Mouse (Mus musculus): ENCODE results near the gene Eepd1. TPM values are rescaled to one million over a fixed set of nuclear protein-coding genes. Genes with fewer than 3 reads are reported as not detected.

Gene Eepd1
- total RNA-seq, 2 experiments from 2014 or later: 7.4 to 16.9 TPM

- no peak for ATAC-seq (ENCODE audit: poor library complexity, severe bottlenecking)
Measured at GRCm38 (mm10) chr9:25527359-25528038, 46.2 kb downstream of the Eepd1 start.

- no peak for ATAC-seq (ENCODE audit: poor library complexity, severe bottlenecking)
Measured at GRCm38 (mm10) chr9:25531627-25532026, 50.3 kb downstream of the Eepd1 start.

GRCm38 (mm10) chr9:25532105-25532504 is 50.8 kb downstream of the Eepd1 start:
- peak; percentile 49 for ATAC-seq (ENCODE audit: poor library complexity, severe bottlenecking)

- no peak for ATAC-seq (ENCODE audit: poor library complexity, severe bottlenecking)
Measured at GRCm38 (mm10) chr9:25535487-25535886, 54.1 kb downstream of the Eepd1 start.

GRCm38 (mm10) chr9:25539461-25539860 is 58.1 kb downstream of the Eepd1 start:
- no peak for ATAC-seq (ENCODE audit: poor library complexity, severe bottlenecking)

GRCm38 (mm10) chr9:25541355-25541754 is 60.0 kb downstream of the Eepd1 start:
- peak; percentile 95 for ATAC-seq (ENCODE audit: poor library complexity, severe bottlenecking)

- no peak for ATAC-seq (ENCODE audit: poor library complexity, severe bottlenecking)
Measured at GRCm38 (mm10) chr9:25545212-25545611, 63.9 kb downstream of the Eepd1 start.

- ATAC-seq (ENCODE audit: poor library complexity, severe bottlenecking): peak; percentile 45
Measured at GRCm38 (mm10) chr9:25549130-25550060, 68.0 kb downstream of the Eepd1 start.

- no peak for ATAC-seq (ENCODE audit: poor library complexity, severe bottlenecking)
Measured at GRCm38 (mm10) chr9:25550196-25550595, 68.8 kb downstream of the Eepd1 start.

GRCm38 (mm10) chr9:25552532-25552931 is 71.2 kb downstream of the Eepd1 start:
- 0 out of 2 replicates have a peak, but pooled peaks have one; percentile 19 for ATAC-seq (ENCODE audit: poor library complexity, severe bottlenecking)

GRCm38 (mm10) chr9:25554246-25554803 is 73.0 kb downstream of the Eepd1 start:
- ATAC-seq (ENCODE audit: poor library complexity, severe bottlenecking): no peak

- no peak for ATAC-seq (ENCODE audit: poor library complexity, severe bottlenecking)
Measured at GRCm38 (mm10) chr9:25555261-25555660, 73.9 kb downstream of the Eepd1 start.

- ATAC-seq (ENCODE audit: poor library complexity, severe bottlenecking): no peak
Measured at GRCm38 (mm10) chr9:25556008-25556407, 74.7 kb downstream of the Eepd1 start.

GRCm38 (mm10) chr9:25557378-25557777 is 76.0 kb downstream of the Eepd1 start:
- no peak for ATAC-seq (ENCODE audit: poor library complexity, severe bottlenecking)

- ATAC-seq (ENCODE audit: poor library complexity, severe bottlenecking): no peak
Measured at GRCm38 (mm10) chr9:25558834-25559233, 77.5 kb downstream of the Eepd1 start.

GRCm38 (mm10) chr9:25560016-25560758 is 78.8 kb downstream of the Eepd1 start:
- no peak for ATAC-seq (ENCODE audit: poor library complexity, severe bottlenecking)

GRCm38 (mm10) chr9:25561143-25561542 is 79.8 kb downstream of the Eepd1 start:
- ATAC-seq (ENCODE audit: poor library complexity, severe bottlenecking): peak; percentile 80

- ATAC-seq (ENCODE audit: poor library complexity, severe bottlenecking): no peak
Measured at GRCm38 (mm10) chr9:25563806-25564205, 82.5 kb downstream of the Eepd1 start.

- ATAC-seq (ENCODE audit: poor library complexity, severe bottlenecking): no peak
Measured at GRCm38 (mm10) chr9:25567071-25567470, 85.7 kb downstream of the Eepd1 start.

GRCm38 (mm10) chr9:25568783-25569182 is 87.4 kb downstream of the Eepd1 start:
- ATAC-seq (ENCODE audit: poor library complexity, severe bottlenecking): no peak

GRCm38 (mm10) chr9:25570011-25570410 is 88.7 kb downstream of the Eepd1 start:
- no peak for ATAC-seq (ENCODE audit: poor library complexity, severe bottlenecking)
